Mouse (Mus musculus): ENCODE data around the gene Acox1. TPM values are rescaled to one million over a fixed set of nuclear protein-coding genes. Genes with fewer than 3 reads are reported as not detected.

The Acox1 gene
- polyA plus RNA-seq, 1 experiment = 265 TPM

- no peak overlapping the region for H3K4me3 ChIP-seq (ENCODE audit: insufficient read depth, low read depth, low read length)
- H3K27me3 ChIP-seq (replicated peaks; ENCODE audit: control insufficient read depth, insufficient read depth, low read length) = no peaks in the 10 kb centered on the region
- no peak for DNase-seq
- WGBS = 97% methylated on average over 15 of the region's 15 CpGs
- peaks cover 4% of the 10 kb centered on the region for H3K36me3 ChIP-seq (ENCODE audit: control insufficient read depth, insufficient read depth, low read length)
- no peak overlapping the region for H3K27ac ChIP-seq (ENCODE audit: insufficient read depth, low read depth, low read length)
- TF ChIP-seq CTCF (conservative IDR thresholded peaks at IDR 0.05; ENCODE audit: insufficient read depth, insufficient read length, low read depth, low read length) (no peak), POLR2A (IDR thresholded peaks at IDR 0.05; ENCODE audit: low read depth, low read length) (no peak)
- peaks cover 25% of the 10 kb centered on the region for H3K4me1 ChIP-seq (ENCODE audit: control insufficient read depth, insufficient read depth, low read length)
Measured at GRCm38 (mm10) chr11:116126261-116126660, 72.6 kb downstream of the Acox1 start.

Other genes with a start within 250 kb of the Acox1 start
- gene Itgb4, start 224.3 kb downstream of the Acox1 start, polyA plus RNA-seq (2012; rRNA removed) = 5.1 and 5.3 TPM in 2 replicates
- gene Galk1, start 186.3 kb downstream of the Acox1 start, polyA plus RNA-seq (2012; rRNA removed) = 83.2 and 87.9 TPM in 2 replicates
- gene H3f3b, start 171.1 kb downstream of the Acox1 start, polyA plus RNA-seq (2012; rRNA removed) = 135 and 150 TPM in 2 replicates
- gene Unk, start 168.7 kb downstream of the Acox1 start, polyA plus RNA-seq (2012; rRNA removed) = 22.1 and 28.1 TPM in 2 replicates
- gene Unc13d, start 121.1 kb downstream of the Acox1 start, polyA plus RNA-seq (2012; rRNA removed) = 1.1 and 2.4 TPM in 2 replicates
- gene Wbp2, start 112.0 kb downstream of the Acox1 start, polyA plus RNA-seq (2012; rRNA removed) = 391 and 392 TPM in 2 replicates
- gene Trim47, start 71.8 kb downstream of the Acox1 start, polyA plus RNA-seq (2012; rRNA removed) = 34.9 and 39.6 TPM in 2 replicates
- gene Trim65, start 67.9 kb downstream of the Acox1 start, polyA plus RNA-seq (2012; rRNA removed) = 9.5 and 9.6 TPM in 2 replicates
- gene Mrpl38, start 60.2 kb downstream of the Acox1 start, polyA plus RNA-seq (2012; rRNA removed) = 69.9 and 70.7 TPM in 2 replicates
- 24.0 TPM in 2 replicates for gene Fbf1, start 30.9 kb downstream of the Acox1 start, polyA plus RNA-seq (2012; rRNA removed)
- gene Ten1, start 190 bp downstream of the Acox1 start, polyA plus RNA-seq (2012; rRNA removed) = 20.1 and 21.0 TPM in 2 replicates
- 6.8 and 7.1 TPM in 2 replicates for gene Evpl, start 39.0 kb upstream of the Acox1 start, polyA plus RNA-seq (2012; rRNA removed)
- gene Srp68, start 75.2 kb upstream of the Acox1 start, polyA plus RNA-seq (2012; rRNA removed) = 53.7 and 53.8 TPM in 2 replicates
- 3.3 and 5.3 TPM in 2 replicates for gene Galr2, start 81.9 kb upstream of the Acox1 start, polyA plus RNA-seq (2012; rRNA removed)
- 33.2 and 33.5 TPM in 2 replicates for gene Exoc7, start 108.2 kb upstream of the Acox1 start, polyA plus RNA-seq (2012; rRNA removed)
- 0.80 and 1.0 TPM in 2 replicates for gene Foxj1, start 136.4 kb upstream of the Acox1 start, polyA plus RNA-seq (2012; rRNA removed)
- 2.5 and 2.9 TPM in 2 replicates for gene Rnf157, start 214.0 kb upstream of the Acox1 start, polyA plus RNA-seq (2012; rRNA removed)
- gene Ubald2, start 235.0 kb upstream of the Acox1 start, polyA plus RNA-seq (2012; rRNA removed) = 195 and 211 TPM in 2 replicates